Mouse (Mus musculus): ENCODE results near the gene 4930438A08Rik. TPM values are rescaled to one million over a fixed set of nuclear protein-coding genes. Genes with fewer than 3 reads are reported as not detected.

Gene 4930438A08Rik
- polyA plus RNA-seq, 1 experiment from 2014 or later: not detected

- Histone ChIP-seq H3K4me1 (no peaks in the 10 kb centered on the region), H3K4me3 (no peak overlapping the region), H3K9me3 (no peaks in the 10 kb centered on the region), H3K27ac (no peak overlapping the region), H3K27me3 (ENCODE audit: poor library complexity, severe bottlenecking) (no peaks in the 10 kb centered on the region), H3K36me3 (replicated peaks) (peaks cover 83% of the 10 kb centered on the region)
- 94% methylated on average over 5 of the region's 5 CpGs for WGBS
- DNase-seq (ENCODE audit: extremely low spot score, low spot score): no peak
These were observed 41.1 kb downstream of the 4930438A08Rik start for GRCm38 (mm10) chr11:58315536-58316168.

- WGBS: 84% methylated on average over 17 of the region's 17 CpGs
- Histone ChIP-seq H3K4me1 (no peaks in the 10 kb centered on the region), H3K36me3 (replicated peaks) (peaks cover 76% of the 10 kb centered on the region), H3K27ac (no peak overlapping the region), H3K4me3 (no peak overlapping the region), H3K9me3 (no peaks in the 10 kb centered on the region), H3K27me3 (ENCODE audit: poor library complexity, severe bottlenecking) (no peaks in the 10 kb centered on the region)
- no peak for DNase-seq (ENCODE audit: extremely low spot score, low spot score)
These were observed 41.7 kb downstream of the 4930438A08Rik start for GRCm38 (mm10) chr11:58316344-58316743.

GRCm38 (mm10) chr11:58316768-58317390, 42.3 kb downstream of the 4930438A08Rik start:
- 71% methylated on average over 28 of the region's 28 CpGs for WGBS
- Histone ChIP-seq H3K27ac (no peak overlapping the region), H3K9me3 (no peaks in the 10 kb centered on the region), H3K4me1 (peaks cover 3% of the 10 kb centered on the region), H3K27me3 (ENCODE audit: poor library complexity, severe bottlenecking) (no peaks in the 10 kb centered on the region), H3K4me3 (no peak overlapping the region), H3K36me3 (replicated peaks) (peaks cover 70% of the 10 kb centered on the region)
- no peak for DNase-seq (ENCODE audit: extremely low spot score, low spot score)

GRCm38 (mm10) chr11:58322824-58323569, 48.4 kb downstream of the 4930438A08Rik start:
- peak; percentile 96 for DNase-seq (ENCODE audit: extremely low spot score, low spot score)
- WGBS: under 1% methylated on average over 63 of the region's 63 CpGs
- Histone ChIP-seq H3K4me1 (peaks cover 23% of the 10 kb centered on the region), H3K27me3 (ENCODE audit: poor library complexity, severe bottlenecking) (no peaks in the 10 kb centered on the region), H3K4me3 (peak overlapping the region; percentile 75), H3K27ac (peak overlapping the region; percentile 90), H3K36me3 (replicated peaks) (peaks cover 30% of the 10 kb centered on the region), H3K9me3 (no peaks in the 10 kb centered on the region; the same call in 1 of the 2 replicates)

- Histone ChIP-seq H3K4me3 (peak overlapping the region; percentile 75), H3K9me3 (no peaks in the 10 kb centered on the region; the same call in 1 of the 2 replicates), H3K27me3 (ENCODE audit: poor library complexity, severe bottlenecking) (no peaks in the 10 kb centered on the region), H3K27ac (peak overlapping the region; percentile 90), H3K36me3 (replicated peaks) (peaks cover 29% of the 10 kb centered on the region), H3K4me1 (peaks cover 26% of the 10 kb centered on the region)
- no peak for DNase-seq (ENCODE audit: extremely low spot score, low spot score)
- WGBS: 16% methylated on average over 24 of the region's 24 CpGs
These were observed 49.2 kb downstream of the 4930438A08Rik start for GRCm38 (mm10) chr11:58323570-58324340.

- Histone ChIP-seq H3K9me3 (no peaks in the 10 kb centered on the region; the same call in 1 of the 2 replicates), H3K27ac (no peak overlapping the region), H3K4me1 (peaks cover 34% of the 10 kb centered on the region), H3K27me3 (ENCODE audit: poor library complexity, severe bottlenecking) (no peaks in the 10 kb centered on the region), H3K4me3 (no peak overlapping the region), H3K36me3 (replicated peaks) (peaks cover 23% of the 10 kb centered on the region)
- 86% methylated on average over 3 of the region's 3 CpGs for WGBS
- no peak for DNase-seq (ENCODE audit: extremely low spot score, low spot score)
These were observed 50.1 kb downstream of the 4930438A08Rik start for GRCm38 (mm10) chr11:58324614-58325229.

- Histone ChIP-seq H3K9me3 (no peaks in the 10 kb centered on the region; the same call in 1 of the 2 replicates), H3K4me3 (no peak overlapping the region), H3K27me3 (ENCODE audit: poor library complexity, severe bottlenecking) (no peaks in the 10 kb centered on the region), H3K4me1 (peaks cover 40% of the 10 kb centered on the region), H3K36me3 (replicated peaks) (peaks cover 23% of the 10 kb centered on the region), H3K27ac (no peak overlapping the region)
- DNase-seq (ENCODE audit: extremely low spot score, low spot score): no peak
- 98% methylated on average over 3 of the region's 3 CpGs for WGBS
These were observed 52.2 kb downstream of the 4930438A08Rik start for GRCm38 (mm10) chr11:58326781-58327180.

GRCm38 (mm10) chr11:58329906-58330275, 55.3 kb downstream of the 4930438A08Rik start:
- peak overlapping the region; percentile 93 for H3K27ac ChIP-seq
- peaks cover 50% of the 10 kb centered on the region for H3K36me3 ChIP-seq (replicated peaks)
- H3K9me3 ChIP-seq: no peaks in the 10 kb centered on the region; the same call in 1 of the 2 replicates
- peaks cover 30% of the 10 kb centered on the region for H3K4me1 ChIP-seq
- no peak for DNase-seq (ENCODE audit: extremely low spot score, low spot score)
- under 1% methylated on average over 21 of the region's 21 CpGs for WGBS
- peak overlapping the region; percentile 85 for H3K4me3 ChIP-seq
- no peaks in the 10 kb centered on the region for H3K27me3 ChIP-seq (ENCODE audit: poor library complexity, severe bottlenecking)

GRCm38 (mm10) chr11:58330276-58331148, 55.9 kb downstream of the 4930438A08Rik start, which contains the start of the genes Zfp672 and Sh3bp5l:
Gene Zfp672 (minus strand): TSS chr11:58330339.
Gene Sh3bp5l (plus strand): TSS chr11:58330724.
- H3K9me3 ChIP-seq: no peaks in the 10 kb centered on the region; the same call in 1 of the 2 replicates
- peak within 1 kb of the TSS; percentile 93 for H3K27ac ChIP-seq
- peaks cover 53% of the 10 kb centered on the region for H3K36me3 ChIP-seq (replicated peaks)
- under 1% methylated on average over 52 of the region's 52 CpGs for WGBS
- no peaks in the 10 kb centered on the region for H3K27me3 ChIP-seq (ENCODE audit: poor library complexity, severe bottlenecking)
- peaks cover 30% of the 10 kb centered on the region for H3K4me1 ChIP-seq
- peak within 1 kb of the TSS; percentile 85 for H3K4me3 ChIP-seq
- DNase-seq (ENCODE audit: extremely low spot score, low spot score): peak; percentile 91

GRCm38 (mm10) chr11:58331149-58331495, 56.5 kb downstream of the 4930438A08Rik start:
- Histone ChIP-seq H3K27me3 (ENCODE audit: poor library complexity, severe bottlenecking) (no peaks in the 10 kb centered on the region), H3K9me3 (no peaks in the 10 kb centered on the region; the same call in 1 of the 2 replicates), H3K4me1 (peaks cover 30% of the 10 kb centered on the region), H3K27ac (peak overlapping the region; percentile 93), H3K36me3 (replicated peaks) (peaks cover 58% of the 10 kb centered on the region), H3K4me3 (peak overlapping the region; percentile 85)
- DNase-seq (ENCODE audit: extremely low spot score, low spot score): no peak
- 21% methylated on average over 10 of the region's 10 CpGs for WGBS

- Histone ChIP-seq H3K4me1 (peaks cover 30% of the 10 kb centered on the region), H3K27me3 (ENCODE audit: poor library complexity, severe bottlenecking) (no peaks in the 10 kb centered on the region), H3K9me3 (no peaks in the 10 kb centered on the region; the same call in 1 of the 2 replicates), H3K36me3 (replicated peaks) (peaks cover 58% of the 10 kb centered on the region), H3K4me3 (peak overlapping the region; percentile 85), H3K27ac (peak overlapping the region; percentile 93; the same call in 1 of the 2 replicates)
- WGBS: 91% methylated on average over 6 of the region's 6 CpGs
- no peak for DNase-seq (ENCODE audit: extremely low spot score, low spot score)
These were observed 56.9 kb downstream of the 4930438A08Rik start for GRCm38 (mm10) chr11:58331546-58331945.

Data from forebrain, embryonic 10.5 days (tissue).